Mouse (Mus musculus) cortical plate, adult 2 months (tissue): ENCODE measurements around the gene Lamtor1.

Experiments
- CTCF ChIP-seq: fragments of 200-500 bp; IDR thresholded peaks from 2 replicates; pipeline ENCODE4 v1.5.1; 2011; ENCODE audit warnings: mild to moderate bottlenecking, control low read depth, low read length; ENCODE audit not compliant: insufficient read depth; ENCODE audit errors: extremely low read depth
- POLR2A ChIP-seq: fragments of 200-500 bp; IDR thresholded peaks from 2 replicates; pipeline ENCODE4 v1.6.1; 2011; ENCODE audit warnings: mild to moderate bottlenecking, low read length, control low read depth; ENCODE audit not compliant: insufficient read depth; ENCODE audit errors: extremely low read depth

DNA sequence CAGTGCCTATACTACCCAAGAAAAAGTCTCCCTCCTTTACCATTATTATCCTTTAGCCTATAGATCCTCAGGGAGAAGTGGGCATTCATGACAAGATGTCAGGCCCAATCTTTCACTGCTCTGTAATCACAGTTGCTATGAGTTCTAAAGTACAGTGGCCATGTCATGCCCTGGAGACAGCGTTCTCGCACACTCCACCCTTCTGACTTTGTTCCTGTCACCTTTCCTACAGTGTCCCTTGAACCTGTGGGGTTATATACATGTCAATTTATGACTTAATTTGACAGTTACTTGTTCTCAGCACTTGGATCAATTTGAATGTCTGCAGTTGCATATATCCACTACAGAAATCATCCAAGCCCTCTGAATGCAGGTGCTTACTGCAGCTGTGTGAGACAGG, 57.1 kb downstream of the Lamtor1 start:
- no peak for TF ChIP-seq CTCF
- no peak for TF ChIP-seq POLR2A
